In the genomic region with DNA sequence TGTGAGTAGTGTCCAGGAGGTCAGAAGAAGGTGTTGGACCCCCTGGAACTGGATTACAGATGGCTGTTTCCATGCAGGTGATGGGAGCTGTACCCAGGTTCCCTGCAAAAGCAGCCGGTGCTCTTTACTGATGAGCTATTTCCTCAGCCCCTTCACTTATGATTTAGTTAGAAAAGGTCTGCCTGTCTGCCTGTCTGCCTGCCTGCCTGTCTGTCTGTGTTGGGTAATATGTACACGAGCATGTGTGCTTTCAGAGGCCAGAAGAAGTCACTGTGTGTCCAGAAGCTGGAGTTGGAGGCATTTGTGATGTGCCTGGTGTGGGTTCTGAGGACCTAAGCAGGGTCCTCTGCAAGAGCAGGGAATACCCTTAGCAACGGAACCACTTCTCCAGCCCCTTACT, we compare ENCODE assay signal across 36 mouse cellular contexts. TPM values are rescaled to one million over a fixed set of nuclear protein-coding genes. Genes with fewer than 3 reads are reported as not detected.
DNase-seq lines count a peak whose midpoint lies in the region; ATAC-seq and TF ChIP-seq lines count a peak whose summit lies in the region.
"Had no signal": no experiment of that assay in that cellular context is flagged by ENCODE, and none has a peak within 500 bp of the region (broad histone marks: within the 10 kb centered on the region; RNA-seq: fewer than 3 reads in every experiment).

No protein-coding gene starts in this region.

- no peak for TF ChIP-seq EP300 in liver, postnatal 0 days (IDR thresholded peaks at IDR 0.05; ENCODE audit: low read depth)

- H3K4me2 ChIP-seq in liver, embryonic 12.5 days = peak overlapping the region; percentile 57
- H3K4me2 ChIP-seq in liver, postnatal 0 days (ENCODE audit: low read depth, low read length) = peak overlapping the region; percentile 43; the same call in 1 of the 2 replicates
- H3K4me2 ChIP-seq in forebrain, embryonic 16.5 days (ENCODE audit: low read length) = no peak overlapping the region
- H3K4me2 ChIP-seq: heart, embryonic 12.5 days; hindbrain, embryonic 14.5 days; limb, embryonic 15.5 days; lung, embryonic 15.5 days; midbrain, embryonic 11.5 days had no signal

- WGBS in liver, embryonic 12.5 days (ENCODE audit: insufficient replicate concordance) = 46% methylated on average over 3 of the region's 3 CpGs
- WGBS in liver, postnatal 0 days (ENCODE audit: insufficient replicate concordance) = 56% methylated on average over 3 of the region's 3 CpGs
- WGBS in forebrain, embryonic 16.5 days = 78% methylated on average over 3 of the region's 3 CpGs

- peak overlapping the region; percentile 45 for H3K4me3 ChIP-seq in erythroblast, embryonic 14.5 days (replicated peaks)
- peak overlapping the region; percentile 27; the same call in 1 of the 2 replicates for H3K4me3 ChIP-seq in G1E (ENCODE audit: low read depth, low read length)
- peak overlapping the region; percentile 6; the same call in 1 of the 2 replicates for H3K4me3 ChIP-seq in liver, embryonic 12.5 days
- no peak overlapping the region for H3K4me3 ChIP-seq in liver, postnatal 0 days (ENCODE audit: low read depth, low read length)
- H3K4me3 ChIP-seq in forebrain, embryonic 16.5 days (replicated peaks; ENCODE audit: low read length) = no peak overlapping the region
- H3K4me3 ChIP-seq: heart, embryonic 12.5 days; limb, embryonic 10.5 days; limb, embryonic 15.5 days; lung, embryonic 15.5 days had no signal

- no peak for DNase-seq in G1E (ENCODE audit: low spot score)
- DNase-seq in liver, postnatal 0 days = no peak
- no peak for DNase-seq in kidney, adult 8-10 months
- DNase-seq: adrenal gland, postnatal 14 days; cerebellum, adult 2 months; cerebellum, postnatal 14 days; gastrocnemius, postnatal 36 days; heart, adult 18-20 months; kidney, adult 9 months; kidney, postnatal 10 days; layer of hippocampus, postnatal 36 days; right cerebral cortex, postnatal 4 days; thymus, postnatal 14 days had no signal

- ATAC-seq in erythroblast, adult 5-6 weeks (replicated peaks; ENCODE audit: low FRiP score, poor library complexity, severe bottlenecking) = no peak
- ATAC-seq in G1E (ENCODE audit: extremely low read depth, insufficient number of reproducible peaks, low FRiP score, poor library complexity, severe bottlenecking) = no peak
- no peak for ATAC-seq in liver, embryonic 12.5 days
- no peak for ATAC-seq in liver, postnatal 0 days
- ATAC-seq in forebrain, embryonic 16.5 days = no peak
- ATAC-seq: forebrain, embryonic 14.5 days; midbrain, embryonic 16.5 days; Patski had no signal

- H3K36me3 ChIP-seq in erythroblast, embryonic 14.5 days (ENCODE audit: control insufficient read depth) = peaks cover 18% of the 10 kb centered on the region
- H3K36me3 ChIP-seq in G1E (replicated peaks) = peaks cover 9% of the 10 kb centered on the region
- 0 out of 2 replicates have a peak, but pooled peaks cover 5% of the 10 kb centered on the region for H3K36me3 ChIP-seq in liver, embryonic 12.5 days
- H3K36me3 ChIP-seq in liver, postnatal 0 days (replicated peaks; ENCODE audit: insufficient read depth, low read length) = no peaks in the 10 kb centered on the region
- no peaks in the 10 kb centered on the region for H3K36me3 ChIP-seq in forebrain, embryonic 16.5 days (ENCODE audit: control insufficient read depth, insufficient read depth)
- H3K36me3 ChIP-seq: heart, embryonic 12.5 days; limb, embryonic 10.5 days; limb, embryonic 15.5 days; lung, embryonic 15.5 days had no signal

- no peaks in the 10 kb centered on the region for H3K27me3 ChIP-seq in erythroblast, embryonic 14.5 days (ENCODE audit: control insufficient read depth)
- no peaks in the 10 kb centered on the region for H3K27me3 ChIP-seq in G1E (ENCODE audit: insufficient read depth, low read length)
- H3K27me3 ChIP-seq in liver, embryonic 12.5 days (replicated peaks) = no peaks in the 10 kb centered on the region
- no peaks in the 10 kb centered on the region for H3K27me3 ChIP-seq in liver, postnatal 0 days (ENCODE audit: insufficient read depth, low read length)
- no peaks in the 10 kb centered on the region for H3K27me3 ChIP-seq in forebrain, embryonic 16.5 days (replicated peaks; ENCODE audit: control insufficient read depth, insufficient read depth, low read length)
- H3K27me3 ChIP-seq: heart, embryonic 12.5 days; limb, embryonic 15.5 days; lung, embryonic 15.5 days; Patski had no signal

- H3K27ac ChIP-seq in liver, embryonic 12.5 days = peak overlapping the region; percentile 94
- H3K27ac ChIP-seq in liver, postnatal 0 days (ENCODE audit: low read depth) = peak overlapping the region; percentile 49; the same call in 1 of the 2 replicates
- no peak overlapping the region for H3K27ac ChIP-seq in forebrain, embryonic 16.5 days (ENCODE audit: low read length)
- H3K27ac ChIP-seq: hindbrain, embryonic 14.5 days; limb, embryonic 10.5 days; limb, embryonic 15.5 days; lung, embryonic 15.5 days had no signal

- H3K4me1 ChIP-seq in erythroblast, embryonic 14.5 days (ENCODE audit: control insufficient read depth) = peaks cover 81% of the 10 kb centered on the region
- H3K4me1 ChIP-seq in G1E (ENCODE audit: insufficient read depth, low read depth, low read length) = peaks cover 58% of the 10 kb centered on the region
- H3K4me1 ChIP-seq in liver, embryonic 12.5 days = peaks cover 78% of the 10 kb centered on the region
- peaks cover 16% of the 10 kb centered on the region; the same call in 1 of the 2 replicates for H3K4me1 ChIP-seq in liver, postnatal 0 days (ENCODE audit: insufficient read depth)
- no peaks in the 10 kb centered on the region for H3K4me1 ChIP-seq in forebrain, embryonic 16.5 days (replicated peaks; ENCODE audit: control insufficient read depth, insufficient read depth, low read length)
- H3K4me1 ChIP-seq: limb, embryonic 10.5 days; limb, embryonic 15.5 days; lung, embryonic 15.5 days had no signal

- no peak for TF ChIP-seq CTCF in G1E (IDR thresholded peaks at IDR 0.05; ENCODE audit: low read depth, low read length)
- TF ChIP-seq CTCF in liver, postnatal 0 days (IDR thresholded peaks at IDR 0.05; ENCODE audit: low read depth) = no peak

- peak overlapping the region; percentile 68 for H3K9ac ChIP-seq in liver, embryonic 12.5 days
- H3K9ac ChIP-seq in liver, postnatal 0 days (replicated peaks) = no peak overlapping the region; the same call in 1 of the 2 replicates
- H3K9ac ChIP-seq in forebrain, embryonic 16.5 days (replicated peaks; ENCODE audit: low read depth, low read length) = no peak overlapping the region
- H3K9ac ChIP-seq: heart, embryonic 12.5 days; hindbrain, embryonic 14.5 days; limb, embryonic 15.5 days; lung, embryonic 15.5 days had no signal

- H3K9me3 ChIP-seq in erythroblast, embryonic 14.5 days (ENCODE audit: control insufficient read depth, low read length) = peaks cover 6% of the 10 kb centered on the region; the same call in 1 of the 2 replicates
- H3K9me3 ChIP-seq in G1E (replicated peaks) = no peaks in the 10 kb centered on the region
- no peaks in the 10 kb centered on the region for H3K9me3 ChIP-seq in liver, embryonic 12.5 days (replicated peaks)
- H3K9me3 ChIP-seq in liver, postnatal 0 days (ENCODE audit: low read length) = no peaks in the 10 kb centered on the region
- H3K9me3 ChIP-seq in forebrain, embryonic 16.5 days (ENCODE audit: control insufficient read depth, low read length) = no peaks in the 10 kb centered on the region
- H3K9me3 ChIP-seq: heart, embryonic 12.5 days; limb, embryonic 10.5 days; limb, embryonic 15.5 days; lung, embryonic 15.5 days had no signal

RNA-seq across cellular contexts. Expression of a gene that starts 23.2 kb away (rescaled TPM):
- polyA plus RNA-seq in erythroblast, embryonic 14.5 days (2012) = 3.4 and 5.6 TPM in 2 replicates
- total RNA-seq in erythroblast, adult 5-6 weeks (2015; ENCODE audit: low replicate concordance) = 13.6 and 20.0 TPM in 2 replicates
- total RNA-seq in erythroblast, adult 5-6 weeks (2017; ENCODE audit: low replicate concordance) = 31.9 and 94.6 TPM in 2 replicates
- total RNA-seq in G1E (2014; fragmentation: Nextera tagmentation) = 4.5 and 5.1 TPM in 2 replicates
- total RNA-seq in G1E (2017) = 18.1 and 19.5 TPM in 2 replicates
- polyA plus RNA-seq in G1E (2012) = 18.2 and 18.6 TPM in 2 replicates
- polyA plus RNA-seq in liver, embryonic 12.5 days (2016; fragmentation: Nextera tagmentation; extraction: Ambion mirVana) = 19.8 and 19.9 TPM in 2 replicates
- polyA plus RNA-seq in liver, postnatal 0 days (2015; fragmentation: Nextera tagmentation; extraction: Ambion mirVana) = 10.5 and 11.0 TPM in 2 replicates
- polyA plus RNA-seq in forebrain, embryonic 16.5 days (2015; fragmentation: Nextera tagmentation; extraction: Ambion mirVana) = 56.6 and 56.9 TPM in 2 replicates

RNA-seq across cellular contexts. Expression of a gene that starts 23.6 kb away (rescaled TPM):
- polyA plus RNA-seq in erythroblast, embryonic 14.5 days (2012) = 1.8 and 2.6 TPM in 2 replicates
- total RNA-seq in erythroblast, adult 5-6 weeks (2015; ENCODE audit: low replicate concordance) = 15.0 and 31.9 TPM in 2 replicates
- 28.5 and 31.1 TPM in 2 replicates for total RNA-seq in erythroblast, adult 5-6 weeks (2017; ENCODE audit: low replicate concordance)
- total RNA-seq in G1E (2014; fragmentation: Nextera tagmentation) (24.2 and 27.1 TPM in 2 replicates), G1E (2017) (27.2 and 29.6 TPM in 2 replicates)
- polyA plus RNA-seq in G1E (2012) = 7.9 TPM in 2 replicates
- polyA plus RNA-seq in liver, embryonic 12.5 days (2016; fragmentation: Nextera tagmentation; extraction: Ambion mirVana) = 50.1 and 50.4 TPM in 2 replicates
- polyA plus RNA-seq in liver, postnatal 0 days (2015; fragmentation: Nextera tagmentation; extraction: Ambion mirVana) = 44.4 and 46.2 TPM in 2 replicates
- 39.8 and 43.1 TPM in 2 replicates for polyA plus RNA-seq in forebrain, embryonic 16.5 days (2015; fragmentation: Nextera tagmentation; extraction: Ambion mirVana)

RNA-seq across cellular contexts. Expression of a gene that starts 25.1 kb away (rescaled TPM):
- not detected in 2 replicates for polyA plus RNA-seq in erythroblast, embryonic 14.5 days (2012)
- not detected in 2 replicates for total RNA-seq in erythroblast, adult 5-6 weeks (2015; ENCODE audit: low replicate concordance)
- not detected in 2 replicates for total RNA-seq in erythroblast, adult 5-6 weeks (2017; ENCODE audit: low replicate concordance)
- 0.68 and 1.2 TPM in 2 replicates for total RNA-seq in G1E (2014; fragmentation: Nextera tagmentation)
- total RNA-seq in G1E (2017) = 0.16 and 0.29 TPM in 2 replicates
- 0.07 TPM in 1 of 2 replicates, not detected in the other for polyA plus RNA-seq in G1E (2012)
- polyA plus RNA-seq in liver, embryonic 12.5 days (2016; fragmentation: Nextera tagmentation; extraction: Ambion mirVana) = 0.19 TPM in 1 of 2 replicates, not detected in the other
- not detected in 2 replicates for polyA plus RNA-seq in liver, postnatal 0 days (2015; fragmentation: Nextera tagmentation; extraction: Ambion mirVana)
- not detected in 2 replicates for polyA plus RNA-seq in forebrain, embryonic 16.5 days (2015; fragmentation: Nextera tagmentation; extraction: Ambion mirVana)
- total RNA-seq: adrenal gland, postnatal 14 days; CH12.LX; ES-E14; gastrocnemius, adult 18-20 months; gastrocnemius, postnatal 36 days; heart, adult 18-20 months; hematopoietic stem cell, adult 5-6 weeks; left cerebral cortex, postnatal 10 days; megakaryocyte progenitor cell, adult 5-6 weeks; neutrophil, adult 5-6 weeks had no signal
- polyA plus RNA-seq: C2C12; embryonic facial prominence, embryonic 14.5 days; heart, embryonic 12.5 days; hindbrain, embryonic 14.5 days; limb, embryonic 10.5 days; limb, embryonic 15.5 days; midbrain, embryonic 11.5 days; midbrain, embryonic 16.5 days; neural tube, embryonic 11.5 days; Patski had no signal

RNA-seq across cellular contexts. Expression of a gene that starts 46.8 kb away (rescaled TPM):
- 1.1 and 1.6 TPM in 2 replicates for polyA plus RNA-seq in erythroblast, embryonic 14.5 days (2012)
- total RNA-seq in erythroblast, adult 5-6 weeks (2015; ENCODE audit: low replicate concordance) = 1.5 and 4.6 TPM in 2 replicates
- 3.8 and 3.9 TPM in 2 replicates for total RNA-seq in erythroblast, adult 5-6 weeks (2017; ENCODE audit: low replicate concordance)
- total RNA-seq in G1E (2014; fragmentation: Nextera tagmentation) (14.4 and 17.5 TPM in 2 replicates), G1E (2017) (14.5 and 20.0 TPM in 2 replicates)
- 15.5 and 16.6 TPM in 2 replicates for polyA plus RNA-seq in G1E (2012)
- 18.2 and 18.5 TPM in 2 replicates for polyA plus RNA-seq in liver, embryonic 12.5 days (2016; fragmentation: Nextera tagmentation; extraction: Ambion mirVana)
- polyA plus RNA-seq in liver, postnatal 0 days (2015; fragmentation: Nextera tagmentation; extraction: Ambion mirVana) = 3.3 and 4.0 TPM in 2 replicates
- 30.8 and 42.9 TPM in 2 replicates for polyA plus RNA-seq in forebrain, embryonic 16.5 days (2015; fragmentation: Nextera tagmentation; extraction: Ambion mirVana)

Comparison
In these comparisons a context has a peak if more than half of its experiments do, and no peak if none do; other contexts are left out.
1. H3K4me3 ChIP-seq: peak in erythroblast, embryonic 14.5 days (single experiment), G1E (single experiment) and liver, embryonic 12.5 days (single experiment); none in liver, postnatal 0 days (single experiment) and forebrain, embryonic 16.5 days (single experiment).